Mouse (Mus musculus) lung, embryonic 14.5 days (tissue): ENCODE measurements around the gene Acot7. TPM values are rescaled to one million over a fixed set of nuclear protein-coding genes. Genes with fewer than 3 reads are reported as not detected.

Source experiments
- ATAC-seq: fragments of 200-750 bp; cut with Nextera tagmentation; 2 replicates; pipeline ENCODE4 v1.8.0; 2017; ENCODE audit warnings: mild to moderate bottlenecking, moderate TSS enrichment, moderate library complexity; ENCODE audit not compliant: insufficient read depth
- DNase-seq: peaks from one replicate; pipeline ENCODE4 v3.0.0-alpha.2; 2015
- H3K27ac ChIP-seq: fragments of 300-500 bp; sonication (generic); 2 replicates; pipeline ENCODE4 v1.5.1; 2014; ENCODE audit warnings: low read depth, mild to moderate bottlenecking, moderate library complexity
- H3K27me3 ChIP-seq: fragments of 300-500 bp; sonication (generic); 2 replicates; pipeline ENCODE4 v1.6.1; 2014; ENCODE audit warnings: low read length, control low read depth; ENCODE audit not compliant: insufficient read depth
- H3K36me3 ChIP-seq: fragments of 300-500 bp; sonication (generic); 2 replicates; pipeline ENCODE4 v1.6.1; 2014; ENCODE audit warnings: control low read depth; ENCODE audit not compliant: insufficient read depth
- H3K4me1 ChIP-seq: fragments of 300-500 bp; sonication (generic); 2 replicates; pipeline ENCODE4 v1.6.1; 2014; ENCODE audit warnings: antibody characterized with exemption, control low read depth; ENCODE audit not compliant: insufficient read depth
- H3K4me2 ChIP-seq: fragments of 300-500 bp; sonication (generic); 2 replicates; pipeline ENCODE4 v1.6.1; 2014; ENCODE audit warnings: mild to moderate bottlenecking
- H3K4me3 ChIP-seq: fragments of 300-500 bp; sonication (generic); 2 replicates; pipeline ENCODE4 v1.5.1; 2014; ENCODE audit warnings: low read depth, low read length
- H3K9ac ChIP-seq: fragments of 300-500 bp; sonication (generic); 2 replicates; pipeline ENCODE4 v1.6.1; 2014
- H3K9me3 ChIP-seq: fragments of 300-500 bp; sonication (generic); 2 replicates; pipeline ENCODE4 v1.6.1; 2016; ENCODE audit warnings: low read depth, low read length, control low read depth
- CTCF ChIP-seq: IDR thresholded peaks from 2 replicates; pipeline ENCODE4 v1.5.1; 2016; ENCODE audit warnings: antibody characterized with exemption, low read depth
- WGBS: fragments of 180-500 bp; shearing (Covaris S2); extraction: QIAGEN DNeasy Blood & Tissue Kit; methylation state at CpG from one replicate; pipeline ENCODE4 v1.1.7; 2014; 5-methylcytosine and 5-hydroxymethylcytosine counted together
- polyA plus RNA-seq: library from polyadenylated mRNA; unstranded; fragments of >200 nt; fragmentation: Nextera tagmentation; extraction: Ambion mirVana; gene quantifications from 2 replicates; pipeline ENCODE4 v1.2.1, GENCODE M21; 2014

Acot7 gene
- polyA plus RNA-seq, 1 experiment from 2014 or later, result 55.8 TPM

- Histone ChIP-seq H3K9ac (no peak overlapping the region), H3K27me3 (peaks cover 51% of the 10 kb centered on the region), H3K4me2 (no peak overlapping the region), H3K4me3 (no peak overlapping the region), H3K9me3 (no peaks in the 10 kb centered on the region), H3K4me1 (no peaks in the 10 kb centered on the region), H3K27ac (no peak overlapping the region), H3K36me3 (no peaks in the 10 kb centered on the region)
- ATAC-seq, result no peak
- no peak for TF ChIP-seq CTCF
- DNase-seq, result no peak
- WGBS, result 35% methylated on average over 4 of the region's 4 CpGs
These were observed 17.2 kb upstream of the Acot7 start for GRCm38 (mm10) chr4:152160748-152161147.

GRCm38 (mm10) chr4:152161601-152162000, 16.3 kb upstream of the Acot7 start:
- ATAC-seq, result no peak

DNA sequence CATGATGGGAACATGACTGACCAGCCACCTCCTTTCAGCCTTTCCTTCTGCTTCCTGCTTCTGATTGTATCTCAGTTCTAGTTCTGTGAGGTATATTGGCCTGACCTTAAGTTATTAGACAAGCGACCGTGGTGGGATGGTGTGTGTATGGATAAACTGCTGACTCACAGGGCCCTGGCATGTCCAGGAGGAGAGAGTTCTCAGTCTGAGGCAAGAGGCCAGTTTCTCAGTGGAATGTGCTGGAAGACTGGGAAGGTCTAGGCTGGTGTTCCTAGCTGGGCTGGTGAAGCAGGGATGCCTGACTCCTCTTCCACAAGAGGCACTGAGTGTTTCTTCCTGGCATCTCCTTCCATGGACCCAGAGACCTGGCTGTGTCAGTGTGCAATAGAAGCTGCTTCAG, 15.2 kb upstream of the Acot7 start:
- WGBS, result 81% methylated on average over 2 of the region's 2 CpGs
- ATAC-seq, result no peak
- Histone ChIP-seq H3K9me3 (no peaks in the 10 kb centered on the region), H3K4me2 (no peak overlapping the region), H3K27ac (no peak overlapping the region), H3K36me3 (no peaks in the 10 kb centered on the region), H3K27me3 (peaks cover 43% of the 10 kb centered on the region), H3K4me1 (no peaks in the 10 kb centered on the region), H3K9ac (no peak overlapping the region), H3K4me3 (no peak overlapping the region)
- no peak for DNase-seq
- TF ChIP-seq CTCF, result no peak

More at GRCm38 (mm10) chr4:152161601-152162000, 16.3 kb upstream of the Acot7 start:
- H3K9ac ChIP-seq, result no peak overlapping the region
- DNase-seq, result no peak
- H3K4me3 ChIP-seq, result no peak overlapping the region
- H3K36me3 ChIP-seq, result no peaks in the 10 kb centered on the region
- H3K27ac ChIP-seq, result no peak overlapping the region
- H3K27me3 ChIP-seq, result peaks cover 51% of the 10 kb centered on the region
- no peak overlapping the region for H3K4me2 ChIP-seq
- WGBS, result 70% methylated on average over 6 of the region's 6 CpGs
- no peaks in the 10 kb centered on the region for H3K9me3 ChIP-seq
- no peak for TF ChIP-seq CTCF
- H3K4me1 ChIP-seq, result no peaks in the 10 kb centered on the region

- WGBS, result 23% methylated on average over 22 of the region's 22 CpGs
These were observed 12.7 kb upstream of the Acot7 start for GRCm38 (mm10) chr4:152165036-152165931.

GRCm38 (mm10) chr4:152168052-152168451, 9.9 kb upstream of the Acot7 start:
- Histone ChIP-seq H3K4me3 (no peak overlapping the region), H3K27ac (no peak overlapping the region), H3K4me1 (no peaks in the 10 kb centered on the region), H3K9me3 (no peaks in the 10 kb centered on the region), H3K4me2 (no peak overlapping the region), H3K36me3 (no peaks in the 10 kb centered on the region), H3K27me3 (0 out of 2 replicates have a peak, but pooled peaks cover 4% of the 10 kb centered on the region), H3K9ac (no peak overlapping the region)
- DNase-seq (peak; percentile 36), ATAC-seq (peak; percentile 63; the same call in 1 of the 2 replicates)
- no peak for TF ChIP-seq CTCF
- 31% methylated on average over 8 of the region's 8 CpGs for WGBS

More at GRCm38 (mm10) chr4:152165036-152165931, 12.7 kb upstream of the Acot7 start:
- TF ChIP-seq CTCF, result peak; percentile 96
- Histone ChIP-seq H3K36me3 (no peaks in the 10 kb centered on the region), H3K4me2 (no peak overlapping the region), H3K9me3 (no peaks in the 10 kb centered on the region), H3K27me3 (peaks cover 22% of the 10 kb centered on the region), H3K27ac (no peak overlapping the region), H3K4me3 (no peak overlapping the region), H3K9ac (no peak overlapping the region), H3K4me1 (no peaks in the 10 kb centered on the region)
- ATAC-seq, result peak; percentile 39; the same call in 1 of the 2 replicates
- peak; percentile 76 for DNase-seq

- no peak overlapping the region for H3K9ac ChIP-seq
- 0 out of 2 replicates have a peak, but pooled peaks cover 4% of the 10 kb centered on the region for H3K27me3 ChIP-seq
- H3K4me1 ChIP-seq, result no peaks in the 10 kb centered on the region
- H3K4me3 ChIP-seq, result no peak overlapping the region
- H3K27ac ChIP-seq, result no peak overlapping the region
- 71% methylated on average over 7 of the region's 7 CpGs for WGBS
- H3K36me3 ChIP-seq, result no peaks in the 10 kb centered on the region
- H3K9me3 ChIP-seq, result no peaks in the 10 kb centered on the region
- ATAC-seq (no peak), DNase-seq (no peak)
- TF ChIP-seq CTCF, result no peak
- H3K4me2 ChIP-seq, result no peak overlapping the region
These were observed 8.8 kb upstream of the Acot7 start for GRCm38 (mm10) chr4:152169103-152169502.

DNA sequence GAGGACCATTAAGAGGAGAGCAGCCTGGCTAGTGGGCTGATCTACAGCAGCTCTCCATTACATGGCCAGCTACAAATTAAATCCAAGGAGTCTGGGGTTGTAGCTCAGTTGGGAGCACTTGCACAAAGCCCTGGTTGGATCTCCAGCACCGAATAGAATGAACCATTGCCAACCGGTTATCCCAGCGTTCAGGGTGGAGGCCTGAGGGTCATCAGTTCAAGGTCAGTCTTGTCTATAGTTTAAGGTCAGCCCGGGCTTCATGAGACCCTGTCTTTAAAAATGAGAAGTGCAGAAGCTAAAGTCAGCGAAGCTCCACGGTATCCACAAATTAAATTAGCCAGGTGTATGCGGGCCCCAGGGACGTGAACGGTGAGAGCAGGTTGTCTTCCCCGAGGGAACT, 7.6 kb upstream of the Acot7 start:
- Histone ChIP-seq H3K36me3 (no peaks in the 10 kb centered on the region), H3K9me3 (no peaks in the 10 kb centered on the region), H3K4me3 (no peak overlapping the region), H3K4me1 (no peaks in the 10 kb centered on the region), H3K27me3 (0 out of 2 replicates have a peak, but pooled peaks cover 4% of the 10 kb centered on the region), H3K4me2 (no peak overlapping the region), H3K27ac (no peak overlapping the region), H3K9ac (no peak overlapping the region)
- DNase-seq (no peak), ATAC-seq (no peak)
- 79% methylated on average over 10 of the region's 10 CpGs for WGBS
- TF ChIP-seq CTCF, result no peak
